Mouse (Mus musculus) CD4-positive naive resting alpha-beta T cell, adult 76 days (primary cell): ENCODE results near the gene Gm10424. TPM values are rescaled to one million over a fixed set of nuclear protein-coding genes. Genes with fewer than 3 reads are reported as not detected.

Source experiments
- total RNA-seq: library from RNA; stranded (reverse); gene quantifications from one replicate; pipeline ENCODE4 v1.2.4, GENCODE M21; 2023

The Gm10424 gene
- not detected for total RNA-seq

DNA sequence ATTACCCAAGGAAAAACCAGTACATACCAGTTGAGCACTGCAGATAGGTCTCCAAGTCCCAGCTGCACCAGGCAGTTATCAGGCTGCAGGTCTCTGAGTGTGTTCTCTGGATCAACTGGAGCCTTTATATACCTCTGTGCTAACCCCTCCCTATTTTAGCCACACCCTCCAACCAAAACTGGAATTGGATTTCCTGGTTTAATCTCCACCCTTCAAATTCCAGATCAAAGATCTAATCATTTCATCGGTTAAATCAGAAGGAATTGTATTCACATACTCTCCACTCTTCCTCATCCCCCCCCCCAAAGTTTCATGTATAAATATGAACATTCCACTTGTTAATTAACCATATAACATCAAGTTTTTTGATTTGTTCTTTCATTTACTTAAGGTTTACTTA is at the start of gene Gm10424:
Gm10424 (minus strand) TSS at position 101 of the 400 bp plus-strand sequence.

GRCm38 (mm10) chr5:95305611-95306010 is 33.0 kb upstream of the Gm10424 start, which contains the start of gene Gm3259:
Gene Gm3259 (plus strand): TSS chr5:95305911.

Other genes starting within 250 kb of the Gm10424 start
- not detected for gene Gm7942, start 165.8 kb downstream of the Gm10424 start, total RNA-seq
- gene Gm16513, start 90.1 kb downstream of the Gm10424 start, total RNA-seq, result not detected
- gene Gm3259, start 33.1 kb upstream of the Gm10424 start, total RNA-seq, result not detected
- gene D5Ertd577e, start 184.0 kb upstream of the Gm10424 start, total RNA-seq, result not detected
- not detected for gene Gm3286, start 238.0 kb upstream of the Gm10424 start, total RNA-seq